Mouse (Mus musculus) hindbrain, embryonic 11.5 days (tissue): ENCODE results near the gene Bach2. TPM values are rescaled to one million over a fixed set of nuclear protein-coding genes. Genes with fewer than 3 reads are reported as not detected.

Experiments used
- ATAC-seq: fragments of 200-750 bp; cut with Nextera tagmentation; 2 replicates; pipeline ENCODE4 v1.8.0; 2017; ENCODE audit warnings: mild to moderate bottlenecking, moderate TSS enrichment, moderate library complexity; ENCODE audit not compliant: low FRiP score
- DNase-seq: peaks from one replicate; pipeline ENCODE4 v3.0.0-alpha.2; 2015; ENCODE audit warnings: low spot score
- H3K27ac ChIP-seq: fragments of 300-500 bp; sonication (generic); 2 replicates; pipeline ENCODE4 v1.5.1; 2014; ENCODE audit warnings: mild to moderate bottlenecking, low read depth, low read length
- H3K27me3 ChIP-seq: fragments of 300-500 bp; sonication (generic); 2 replicates; pipeline ENCODE4 v1.6.1; 2014; ENCODE audit warnings: mild to moderate bottlenecking, low read length, moderate library complexity, mixed read lengths; ENCODE audit not compliant: control insufficient read depth, insufficient read depth
- H3K36me3 ChIP-seq: fragments of 300-500 bp; sonication (generic); 2 replicates; pipeline ENCODE4 v1.6.1; 2014; ENCODE audit warnings: mild to moderate bottlenecking, low read length, moderate library complexity, mixed read lengths; ENCODE audit not compliant: control insufficient read depth, insufficient read depth
- H3K4me1 ChIP-seq: fragments of 300-500 bp; sonication (generic); replicated peaks from 2 replicates; pipeline ENCODE4 v1.6.1; 2014; ENCODE audit warnings: low read length, mixed read lengths; ENCODE audit not compliant: control insufficient read depth, insufficient read depth
- H3K4me2 ChIP-seq: fragments of 300-500 bp; sonication (generic); replicated peaks from 2 replicates; pipeline ENCODE4 v1.6.1; 2014; ENCODE audit warnings: mild to moderate bottlenecking, low read depth, low read length
- H3K4me3 ChIP-seq: fragments of 300-500 bp; sonication (generic); 2 replicates; pipeline ENCODE4 v1.5.1; 2014; ENCODE audit warnings: low read depth, low read length
- H3K9ac ChIP-seq: fragments of 300-500 bp; sonication (generic); 2 replicates; pipeline ENCODE4 v1.6.1; 2014; ENCODE audit warnings: low read depth, low read length
- H3K9me3 ChIP-seq: fragments of 300-500 bp; sonication (generic); 2 replicates; pipeline ENCODE4 v1.6.1; 2016; ENCODE audit warnings: low read length; ENCODE audit not compliant: control insufficient read depth
- WGBS: fragments of 180-500 bp; shearing (Covaris S2); extraction: QIAGEN DNeasy Blood & Tissue Kit; methylation state at CpG from one replicate; pipeline ENCODE4 v1.1.7; 2014; 5-methylcytosine and 5-hydroxymethylcytosine counted together
- polyA plus RNA-seq: library from polyadenylated mRNA; unstranded; fragments of >200 nt; fragmentation: Nextera tagmentation; extraction: Ambion mirVana; gene quantifications from 2 replicates; pipeline ENCODE4 v1.2.1, GENCODE M21; 2014

Bach2 gene
- 23.8 and 23.9 TPM in 2 replicates for polyA plus RNA-seq

GRCm38 (mm10) chr4:32238366-32238854, at the start of gene Bach2:
Gene Bach2, plus strand, starts transcription at chr4:32238804.
- H3K4me1 ChIP-seq = peaks cover 22% of the 10 kb centered on the region
- ATAC-seq = peak; percentile 88
- peak within 1 kb of the TSS; percentile 87 for H3K4me2 ChIP-seq
- H3K9ac ChIP-seq = peak within 1 kb of the TSS; percentile 97
- peak within 1 kb of the TSS; percentile 99 for H3K27ac ChIP-seq
- no peaks in the 10 kb centered on the region for H3K27me3 ChIP-seq
- WGBS = under 1% methylated on average over 41 of the region's 69 CpGs
- no peaks in the 10 kb centered on the region for H3K36me3 ChIP-seq
- H3K4me3 ChIP-seq = peak within 1 kb of the TSS; percentile 90
- DNase-seq = peak; percentile 95
- H3K9me3 ChIP-seq = no peaks in the 10 kb centered on the region

- Histone ChIP-seq H3K4me1 (no peaks in the 10 kb centered on the region), H3K4me3 (no peak overlapping the region), H3K9ac (no peak overlapping the region), H3K36me3 (no peaks in the 10 kb centered on the region), H3K9me3 (no peaks in the 10 kb centered on the region), H3K27ac (no peak overlapping the region), H3K4me2 (no peak overlapping the region), H3K27me3 (no peaks in the 10 kb centered on the region)
- DNase-seq (no peak), ATAC-seq (no peak)
- 88% methylated on average over 4 of the region's 4 CpGs for WGBS
Observed at GRCm38 (mm10) chr4:32189416-32190036, 49.1 kb upstream of the Bach2 start.

GRCm38 (mm10) chr4:32190506-32190905, 48.1 kb upstream of the Bach2 start:
- ATAC-seq (no peak), DNase-seq (no peak)
- Histone ChIP-seq H3K4me1 (no peaks in the 10 kb centered on the region), H3K36me3 (no peaks in the 10 kb centered on the region), H3K27ac (no peak overlapping the region), H3K4me2 (no peak overlapping the region), H3K9ac (no peak overlapping the region), H3K4me3 (no peak overlapping the region), H3K9me3 (no peaks in the 10 kb centered on the region), H3K27me3 (no peaks in the 10 kb centered on the region)
- 83% methylated on average over 8 of the region's 8 CpGs for WGBS

GRCm38 (mm10) chr4:32195945-32196921, 42.4 kb upstream of the Bach2 start:
- Histone ChIP-seq H3K36me3 (no peaks in the 10 kb centered on the region), H3K9me3 (no peaks in the 10 kb centered on the region), H3K4me2 (no peak overlapping the region), H3K27me3 (no peaks in the 10 kb centered on the region), H3K4me1 (no peaks in the 10 kb centered on the region), H3K9ac (no peak overlapping the region), H3K27ac (no peak overlapping the region), H3K4me3 (no peak overlapping the region)
- WGBS = 37% methylated on average over 9 of the region's 9 CpGs
- DNase-seq = peak; percentile 47
- peak; percentile 61; the same call in 1 of the 2 replicates for ATAC-seq

GRCm38 (mm10) chr4:32198031-32198430, 40.6 kb upstream of the Bach2 start:
- ATAC-seq = no peak
- WGBS = 88% methylated on average over 1 of the region's 1 CpGs
- DNase-seq = no peak
- H3K27ac ChIP-seq = no peak overlapping the region
- H3K4me2 ChIP-seq = no peak overlapping the region
- no peak overlapping the region for H3K4me3 ChIP-seq
- H3K4me1 ChIP-seq = no peaks in the 10 kb centered on the region
- H3K36me3 ChIP-seq = no peaks in the 10 kb centered on the region
- no peaks in the 10 kb centered on the region for H3K9me3 ChIP-seq
- no peaks in the 10 kb centered on the region for H3K27me3 ChIP-seq
- H3K9ac ChIP-seq = no peak overlapping the region

GRCm38 (mm10) chr4:32198589-32198988, 40.0 kb upstream of the Bach2 start:
- WGBS = 94% methylated on average over 7 of the region's 7 CpGs
- DNase-seq = no peak

GRCm38 (mm10) chr4:32199156-32199555, 39.4 kb upstream of the Bach2 start:
- H3K27ac ChIP-seq = no peak overlapping the region
- no peak overlapping the region for H3K4me3 ChIP-seq
- no peak for DNase-seq
- H3K36me3 ChIP-seq = no peaks in the 10 kb centered on the region
- no peak overlapping the region for H3K4me2 ChIP-seq
- 92% methylated on average over 7 of the region's 7 CpGs for WGBS
- ATAC-seq = no peak
- H3K4me1 ChIP-seq = no peaks in the 10 kb centered on the region
- no peaks in the 10 kb centered on the region for H3K9me3 ChIP-seq
- no peaks in the 10 kb centered on the region for H3K27me3 ChIP-seq
- no peak overlapping the region for H3K9ac ChIP-seq

More at GRCm38 (mm10) chr4:32198589-32198988, 40.0 kb upstream of the Bach2 start:
- Histone ChIP-seq H3K4me2 (no peak overlapping the region), H3K4me3 (no peak overlapping the region), H3K9ac (no peak overlapping the region), H3K9me3 (no peaks in the 10 kb centered on the region), H3K4me1 (no peaks in the 10 kb centered on the region), H3K36me3 (no peaks in the 10 kb centered on the region), H3K27ac (no peak overlapping the region), H3K27me3 (no peaks in the 10 kb centered on the region)
- no peak for ATAC-seq

GRCm38 (mm10) chr4:32201114-32201513, 37.5 kb upstream of the Bach2 start:
- WGBS = 90% methylated on average over 8 of the region's 8 CpGs

More at GRCm38 (mm10) chr4:32201114-32201513, 37.5 kb upstream of the Bach2 start:
- Histone ChIP-seq H3K9me3 (no peaks in the 10 kb centered on the region), H3K27ac (no peak overlapping the region), H3K4me3 (no peak overlapping the region), H3K27me3 (no peaks in the 10 kb centered on the region), H3K9ac (no peak overlapping the region), H3K4me2 (no peak overlapping the region), H3K36me3 (no peaks in the 10 kb centered on the region), H3K4me1 (no peaks in the 10 kb centered on the region)
- no peak for DNase-seq
- ATAC-seq = no peak
